Mouse (Mus musculus) MEL (cell line): Measurements from ENCODE around the gene Noxa1. TPM values are rescaled to one million over a fixed set of nuclear protein-coding genes. Genes with fewer than 3 reads are reported as not detected.

ENCODE experiments used
- DNase-seq: peaks from one replicate; pipeline ENCODE4 v3.0.0; 2011; ENCODE audit warnings: low read depth, low spot score
- H3K27ac ChIP-seq: 2 replicates; pipeline ENCODE4 v1.5.1; 2012; ENCODE audit warnings: low read depth, mild to moderate bottlenecking, control low read depth, low read length, moderate library complexity; ENCODE audit not compliant: control insufficient read depth
- H3K27me3 ChIP-seq, 2 experiments: fragments of 150-350 bp in 1 of 2; sonication (generic) in 1 of 2; 2 replicates each; pipeline ENCODE4 v1.6.1; 2012; ENCODE audit warnings: low read length in 2 of 2, mild to moderate bottlenecking in 2 of 2, improper control_type of control experiment in 1 of 2, moderate library complexity in 1 of 2; ENCODE audit not compliant: insufficient read depth in 2 of 2, control insufficient read depth in 1 of 2
- H3K36me3 ChIP-seq, 2 experiments: 2 replicates each; pipeline ENCODE4 v1.6.1; 2012 to 2014; ENCODE audit warnings: low read length in 2 of 2, improper control_type of control experiment in 1 of 2, inconsistent platforms in 1 of 2, mild to moderate bottlenecking in 1 of 2; ENCODE audit not compliant: insufficient read depth in 2 of 2, control insufficient read depth in 1 of 2
- H3K4me1 ChIP-seq, 2 experiments: fragments of 150-350 bp in 1 of 2; sonication (generic) in 1 of 2; 2 replicates each; pipeline ENCODE4 v1.6.1; 2012; ENCODE audit warnings: low read length in 2 of 2, improper control_type of control experiment in 1 of 2, mild to moderate bottlenecking in 1 of 2; ENCODE audit not compliant: insufficient read depth in 2 of 2, control insufficient read depth in 1 of 2
- H3K4me3 ChIP-seq, 2 experiments: fragments of 150-350 bp in 1 of 2; sonication (generic) in 1 of 2; 2 replicates each; pipeline ENCODE4 v1.5.1; 2012; ENCODE audit warnings: low read depth in 2 of 2, low read length in 2 of 2, mild to moderate bottlenecking in 2 of 2, moderate library complexity in 2 of 2, control low read depth in 1 of 2, improper control_type of control experiment in 1 of 2; ENCODE audit not compliant: control insufficient read depth in 1 of 2, insufficient read depth in 1 of 2
- H3K79me2 ChIP-seq: 2 replicates; pipeline ENCODE4 v1.6.1; 2012; ENCODE audit warnings: mild to moderate bottlenecking, low read length, moderate library complexity; ENCODE audit not compliant: control insufficient read depth, poor library complexity, insufficient read depth
- H3K9ac ChIP-seq: 2 replicates; pipeline ENCODE4 v1.6.1; 2012; ENCODE audit warnings: low read depth, mild to moderate bottlenecking, control low read depth, low read length, moderate library complexity; ENCODE audit not compliant: control insufficient read depth, poor library complexity, severe bottlenecking
- H3K9me3 ChIP-seq: fragments of 150-350 bp; sonication (generic); replicated peaks from 2 replicates; pipeline ENCODE4 v1.6.1; 2012; ENCODE audit warnings: mild to moderate bottlenecking, low read length, improper control_type of control experiment, moderate library complexity; ENCODE audit not compliant: insufficient read depth
- CHD2 ChIP-seq: IDR thresholded peaks from 2 replicates; pipeline ENCODE4 v1.6.1; 2011; ENCODE audit warnings: low read length, improper control_type of control experiment
- ELF1 ChIP-seq: IDR thresholded peaks from 2 replicates; pipeline ENCODE4 v1.6.1; 2014; ENCODE audit warnings: low read depth, mild to moderate bottlenecking, inconsistent platforms, low read length, improper control_type of control experiment, moderate library complexity
- EP300 ChIP-seq, 2 experiments: IDR thresholded peaks; 2 replicates each; pipeline ENCODE4 v1.6.1; 2011; ENCODE audit warnings: improper control_type of control experiment in 2 of 2, low read length in 2 of 2, low read depth in 1 of 2, mild to moderate bottlenecking in 1 of 2
- ETS1 ChIP-seq: IDR thresholded peaks from 2 replicates; pipeline ENCODE4 v1.6.1; 2012; ENCODE audit warnings: low read depth, mild to moderate bottlenecking, inconsistent platforms, low read length, improper control_type of control experiment, moderate library complexity
- GATA1 ChIP-seq: IDR thresholded peaks from 2 replicates; pipeline ENCODE4 v1.6.1; 2011; ENCODE audit warnings: low read depth, low read length, improper control_type of control experiment
- KAT2A ChIP-seq: conservative IDR thresholded peaks from 2 replicates; pipeline ENCODE4 v1.6.1; 2012; ENCODE audit warnings: low read depth, low read length, improper control_type of control experiment, inconsistent platforms
- MAX ChIP-seq: IDR thresholded peaks from 2 replicates; pipeline ENCODE4 v1.6.1; 2011; ENCODE audit warnings: low read length, improper control_type of control experiment
- MYC ChIP-seq: IDR thresholded peaks from 2 replicates; pipeline ENCODE4 v1.6.1; 2011; ENCODE audit warnings: low read depth, mild to moderate bottlenecking, low read length, improper control_type of control experiment, moderate library complexity
- NRF1 ChIP-seq: IDR thresholded peaks from 2 replicates; pipeline ENCODE4 v1.6.1; 2014; ENCODE audit warnings: low read depth, mild to moderate bottlenecking, inconsistent platforms, low read length, improper control_type of control experiment, moderate library complexity; ENCODE audit not compliant: poor library complexity, insufficient read depth, severe bottlenecking
- POLR2A ChIP-seq, 2 experiments: IDR thresholded peaks; 2 replicates each; pipeline ENCODE4 v1.6.1; 2011 to 2012; ENCODE audit warnings: low read length in 2 of 2, mild to moderate bottlenecking in 2 of 2, control low read depth in 1 of 2, improper control_type of control experiment in 1 of 2, low read depth in 1 of 2, moderate library complexity in 1 of 2; ENCODE audit not compliant: control insufficient read depth in 1 of 2, insufficient read depth in 1 of 2, poor library complexity in 1 of 2
- POLR2AphosphoS5 ChIP-seq: IDR thresholded peaks from 2 replicates; pipeline ENCODE4 v1.6.1; 2012; ENCODE audit warnings: low read depth, borderline replicate concordance, mild to moderate bottlenecking, inconsistent platforms, low read length, moderate library complexity, mixed read lengths
- RAD21 ChIP-seq: IDR thresholded peaks from 2 replicates; pipeline ENCODE4 v1.6.1; 2011; ENCODE audit warnings: mild to moderate bottlenecking, low read depth, low read length, improper control_type of control experiment
- SIN3A ChIP-seq: IDR thresholded peaks from 2 replicates; pipeline ENCODE4 v1.6.1; 2012; ENCODE audit warnings: low read length, improper control_type of control experiment, inconsistent platforms
- SMC3 ChIP-seq: IDR thresholded peaks from 2 replicates; pipeline ENCODE4 v1.6.1; 2011; ENCODE audit warnings: low read depth, low read length, improper control_type of control experiment
- TAL1 ChIP-seq: IDR thresholded peaks from 2 replicates; pipeline ENCODE4 v1.6.1; 2012; ENCODE audit warnings: mild to moderate bottlenecking, inconsistent platforms, low read length, moderate library complexity, mixed read lengths
- TCF12 ChIP-seq: IDR thresholded peaks from 2 replicates; pipeline ENCODE4 v1.6.1; 2014; ENCODE audit warnings: low read depth, mild to moderate bottlenecking, inconsistent platforms, low read length, improper control_type of control experiment, moderate library complexity
- UBTF ChIP-seq: IDR thresholded peaks from 2 replicates; pipeline ENCODE4 v1.6.1; 2012; ENCODE audit warnings: low read depth, mild to moderate bottlenecking, inconsistent platforms, low read length, improper control_type of control experiment, moderate library complexity, borderline replicate concordance; ENCODE audit not compliant: insufficient read depth
- USF2 ChIP-seq, 2 experiments: IDR thresholded peaks; 2 replicates each; pipeline ENCODE4 v1.6.1; 2011 to 2012; ENCODE audit warnings: improper control_type of control experiment in 2 of 2, low read length in 2 of 2, borderline replicate concordance in 1 of 2, inconsistent platforms in 1 of 2, low read depth in 1 of 2, mild to moderate bottlenecking in 1 of 2; ENCODE audit not compliant: insufficient read depth in 1 of 2
- ZC3H11A ChIP-seq: IDR thresholded peaks from 2 replicates; pipeline ENCODE4 v1.6.1; 2012; ENCODE audit warnings: low read depth, mild to moderate bottlenecking, inconsistent platforms, low read length, improper control_type of control experiment
- ZKSCAN1 ChIP-seq: IDR thresholded peaks from 2 replicates; pipeline ENCODE4 v1.6.1; 2012; ENCODE audit warnings: low read depth, mild to moderate bottlenecking, inconsistent platforms, low read length, improper control_type of control experiment, moderate library complexity
- ZNF384 ChIP-seq: IDR thresholded peaks from 2 replicates; pipeline ENCODE4 v1.6.1; 2012; ENCODE audit warnings: low read depth, mild to moderate bottlenecking, inconsistent platforms, low read length, improper control_type of control experiment
- polyA plus RNA-seq, 2 experiments: library from polyadenylated mRNA; stranded (reverse) in 1 of 2; unstranded in 1 of 2; fragments of >175 nt in 1 of 2; fragments of >200 nt in 1 of 2; gene quantifications; 2 replicates each; pipeline versions ENCODE4 v1.2.1 to v1.2.4; 2012; ENCODE audit warnings: low replicate concordance in 2 of 2, low read depth in 1 of 2; ENCODE audit not compliant: insufficient read length in 2 of 2, insufficient read depth in 1 of 2, missing spikeins in 1 of 2
- total RNA-seq: library from RNA; depleted of rRNA; stranded (reverse); fragments of 300-350 nt; gene quantifications from 2 replicates; pipeline ENCODE4 v1.2.3, GENCODE M21; 2012

The Noxa1 gene
- total and polyA plus RNA-seq, 3 experiments = 0.08 to 0.10 TPM; not detected in 1

DNA sequence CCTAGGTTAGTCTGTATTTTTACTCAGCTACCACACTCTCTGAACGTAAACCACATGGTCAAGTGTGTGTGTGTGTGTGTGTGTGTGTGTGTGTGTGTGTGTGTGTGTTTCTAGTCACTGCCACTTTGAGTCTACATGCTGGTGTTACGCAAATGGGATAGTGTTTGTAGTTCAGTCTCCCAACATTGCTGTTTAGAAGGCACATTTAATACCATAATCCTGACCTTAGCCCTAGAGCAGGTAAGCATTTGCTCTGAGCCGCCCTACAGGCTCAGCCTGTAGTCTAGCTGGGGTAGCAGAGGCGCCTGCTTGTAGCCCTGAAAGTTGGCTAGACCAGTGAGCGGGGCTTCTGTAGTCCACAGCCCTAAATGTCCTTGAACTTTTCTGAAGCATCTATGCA lies 31.4 kb downstream of the Noxa1 start:
- TF ChIP-seq ZNF384 (no peak), USF2 (IDR thresholded peaks at IDR 0.05; ENCODE audit: borderline replicate concordance in 1 of 2, insufficient read depth in 1 of 2, low read depth in 1 of 2, low read length in 2 of 2) (no peak), ELF1 (no peak), SMC3 (no peak), POLR2AphosphoS5 (no peak), MAX (no peak), EP300 (IDR thresholded peaks at IDR 0.05; ENCODE audit: low read depth in 1 of 2, low read length in 2 of 2) (no peak), NRF1 (no peak), ZKSCAN1 (no peak), MYC (no peak), CHD2 (no peak), SIN3A (no peak), GATA1 (no peak)
- Histone ChIP-seq H3K9me3 (no peaks in the 10 kb centered on the region), H3K4me3 (no peak overlapping the region), H3K4me1 (peaks cover 0 to 3% of the 10 kb centered on the region in 2 experiments; a peak in 2 of 4 replicates), H3K27me3 (no peaks in the 10 kb centered on the region), H3K79me2 (no peaks in the 10 kb centered on the region), H3K27ac (no peak overlapping the region), H3K36me3 (no peaks in the 10 kb centered on the region), H3K9ac (no peak overlapping the region)
- DNase-seq = no peak

DNA sequence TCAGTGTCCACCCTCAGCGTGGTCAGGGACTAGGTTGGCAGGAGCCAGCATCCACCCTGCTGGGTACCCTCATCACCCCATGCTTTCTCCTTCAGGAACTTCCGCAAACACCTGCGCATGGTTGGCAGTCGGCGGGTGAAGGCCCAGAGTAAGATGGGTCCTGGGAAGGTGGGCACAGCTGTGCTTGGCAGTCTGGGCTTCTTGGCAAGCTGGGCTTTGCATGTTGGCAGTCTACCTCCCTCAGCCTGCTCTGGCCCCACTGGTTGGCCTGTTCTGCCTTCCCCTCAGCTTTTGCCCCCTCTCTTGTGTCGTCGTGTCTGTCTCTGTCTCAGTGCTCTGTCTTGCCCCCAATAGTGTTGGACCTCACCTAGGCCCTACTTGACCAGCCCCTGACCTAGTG lies 36.0 kb downstream of the Noxa1 start:
- TF ChIP-seq ETS1 (no peak), CHD2 (no peak), ZC3H11A (no peak), POLR2AphosphoS5 (no peak), RAD21 (no peak), TAL1 (no peak), UBTF (no peak), TCF12 (no peak), POLR2A (IDR thresholded peaks at IDR 0.05; ENCODE audit: control insufficient read depth in 1 of 2, insufficient read depth in 1 of 2, low read depth in 1 of 2, low read length in 2 of 2, poor library complexity in 1 of 2) (no peak), KAT2A (no peak), SMC3 (no peak)
- Histone ChIP-seq H3K4me3 (no peak overlapping the region), H3K9me3 (no peaks in the 10 kb centered on the region), H3K4me1 (peaks cover 0 to 5% of the 10 kb centered on the region in 2 experiments; a peak in 2 of 4 replicates), H3K9ac (no peak overlapping the region), H3K79me2 (no peaks in the 10 kb centered on the region; the same call in 1 of the 2 replicates), H3K27me3 (no peaks in the 10 kb centered on the region), H3K27ac (no peak overlapping the region), H3K36me3 (no peaks in the 10 kb centered on the region)
- no peak for DNase-seq
